Mouse (Mus musculus) CH12.LX (cell line): ENCODE results near the gene Mrpl48. TPM values are rescaled to one million over a fixed set of nuclear protein-coding genes. Genes with fewer than 3 reads are reported as not detected.

Source experiments
- DNase-seq: peaks from one replicate; pipeline ENCODE4 v3.0.0-alpha.2; 2013; ENCODE audit errors: extremely low read depth
- H3K27ac ChIP-seq: 2 replicates; pipeline ENCODE4 v1.5.1; 2012; ENCODE audit warnings: low read depth, mild to moderate bottlenecking, control low read depth, moderate library complexity; ENCODE audit not compliant: insufficient read depth
- H3K27me3 ChIP-seq: replicated peaks from 2 replicates; pipeline ENCODE3; 2012; ENCODE audit warnings: inconsistent platforms
- H3K36me3 ChIP-seq, 2 experiments: replicated peaks in 1 of 2; 2 replicates each; pipeline versions ENCODE3 to v1.6.1; 2012; ENCODE audit warnings: inconsistent platforms in 1 of 2, low read length in 1 of 2, mild to moderate bottlenecking in 1 of 2, mixed read lengths in 1 of 2, moderate library complexity in 1 of 2; ENCODE audit not compliant: control insufficient read depth in 1 of 2, insufficient read depth in 1 of 2
- H3K4me1 ChIP-seq, 2 experiments: 2 replicates each; pipeline ENCODE4 v1.6.1; 2012; ENCODE audit warnings: inconsistent platforms in 1 of 2, moderate library complexity in 1 of 2; ENCODE audit not compliant: insufficient read depth in 2 of 2, control insufficient read depth in 1 of 2
- H3K4me2 ChIP-seq: 2 replicates; pipeline ENCODE4 v1.6.1; 2012; ENCODE audit warnings: low read depth, mild to moderate bottlenecking, control low read depth; ENCODE audit not compliant: poor library complexity, insufficient read depth, severe bottlenecking
- H3K4me3 ChIP-seq, 3 experiments: fragments of 150-350 bp in 1 of 3; sonication (generic) in 1 of 3; replicated peaks in 1 of 3; 2 replicates each; pipeline versions ENCODE3 to v1.5.1; 2011 to 2012; ENCODE audit warnings: low read depth in 2 of 3, low read length in 2 of 3, mild to moderate bottlenecking in 2 of 3, moderate library complexity in 2 of 3, control low read depth in 1 of 3, improper control_type of control experiment in 1 of 3, inconsistent platforms in 1 of 3, mixed read lengths in 1 of 3; ENCODE audit not compliant: poor library complexity in 1 of 3
- H3K79me2 ChIP-seq: replicated peaks from 2 replicates; pipeline ENCODE4 v1.6.1; 2012; ENCODE audit warnings: mild to moderate bottlenecking, moderate library complexity; ENCODE audit not compliant: control insufficient read depth, poor library complexity, insufficient read depth, severe bottlenecking; ENCODE audit errors: extremely low read depth
- H3K9ac ChIP-seq: 2 replicates; pipeline ENCODE4 v1.6.1; 2012; ENCODE audit warnings: low read depth, mild to moderate bottlenecking, control low read depth, moderate library complexity; ENCODE audit not compliant: insufficient read depth
- H3K9me3 ChIP-seq: replicated peaks from 2 replicates; pipeline ENCODE3; 2012; ENCODE audit warnings: low read length, inconsistent platforms, mixed read lengths
- BHLHE40 ChIP-seq: IDR thresholded peaks from 2 replicates; pipeline ENCODE4 v1.6.1; 2011; ENCODE audit warnings: mild to moderate bottlenecking, low read depth, low read length, improper control_type of control experiment
- CTCF ChIP-seq, 2 experiments: IDR thresholded peaks in 1 of 2; conservative IDR thresholded peaks in 1 of 2; 2 replicates each; pipeline ENCODE4 v1.5.1; 2011 to 2012; ENCODE audit warnings: low read depth in 2 of 2, low read length in 2 of 2, improper control_type of control experiment in 1 of 2, inconsistent platforms in 1 of 2, mild to moderate bottlenecking in 1 of 2, moderate library complexity in 1 of 2
- E2F4 ChIP-seq: IDR thresholded peaks from 2 replicates; pipeline ENCODE4 v1.6.1; 2011; ENCODE audit warnings: low read depth, low read length, improper control_type of control experiment; ENCODE audit not compliant: insufficient replicate concordance
- GABPA ChIP-seq: IDR thresholded peaks from 2 replicates; pipeline ENCODE4 v1.6.1; 2012; ENCODE audit warnings: low read depth, low read length, improper control_type of control experiment, inconsistent platforms; ENCODE audit not compliant: insufficient replicate concordance
- MAFK ChIP-seq: IDR thresholded peaks from 2 replicates; pipeline ENCODE4 v1.6.1; 2011; ENCODE audit warnings: low read length, improper control_type of control experiment; ENCODE audit not compliant: insufficient replicate concordance
- MAZ ChIP-seq: IDR thresholded peaks from 2 replicates; pipeline ENCODE4 v1.6.1; 2012; ENCODE audit warnings: low read depth, mild to moderate bottlenecking, inconsistent platforms, low read length, improper control_type of control experiment, moderate library complexity
- MXI1 ChIP-seq: IDR thresholded peaks from 2 replicates; pipeline ENCODE4 v1.6.1; 2011; ENCODE audit warnings: mild to moderate bottlenecking, low read depth, low read length, improper control_type of control experiment
- NRF1 ChIP-seq: IDR thresholded peaks from 2 replicates; pipeline ENCODE4 v1.6.1; 2014; ENCODE audit warnings: low read depth, mild to moderate bottlenecking, inconsistent platforms, low read length, improper control_type of control experiment, moderate library complexity
- PAX5 ChIP-seq: IDR thresholded peaks from 2 replicates; pipeline ENCODE4 v1.6.1; 2012; ENCODE audit warnings: low read length, inconsistent platforms, mixed read lengths
- SIN3A ChIP-seq: IDR thresholded peaks from 2 replicates; pipeline ENCODE4 v1.6.1; 2012; ENCODE audit warnings: low read length, improper control_type of control experiment, inconsistent platforms
- SMC3 ChIP-seq: IDR thresholded peaks from 2 replicates; pipeline ENCODE4 v1.6.1; 2011; ENCODE audit warnings: low read depth, low read length, improper control_type of control experiment
- TCF12 ChIP-seq: IDR thresholded peaks from 2 replicates; pipeline ENCODE4 v1.6.1; 2014; ENCODE audit warnings: low read depth, mild to moderate bottlenecking, inconsistent platforms, low read length, improper control_type of control experiment
- USF1 ChIP-seq: IDR thresholded peaks from 2 replicates; pipeline ENCODE4 v1.6.1; 2014; ENCODE audit warnings: low read depth, mild to moderate bottlenecking, inconsistent platforms, low read length, improper control_type of control experiment
- ZKSCAN1 ChIP-seq: IDR thresholded peaks from 2 replicates; pipeline ENCODE4 v1.6.1; 2012; ENCODE audit warnings: low read depth, inconsistent platforms, low read length, improper control_type of control experiment, borderline replicate concordance
- ZMIZ1 ChIP-seq: IDR thresholded peaks from 2 replicates; pipeline ENCODE4 v1.6.1; 2012; ENCODE audit warnings: low read depth, mild to moderate bottlenecking, inconsistent platforms, low read length, improper control_type of control experiment
- ZNF384 ChIP-seq: IDR thresholded peaks from 2 replicates; pipeline ENCODE4 v1.6.1; 2012; ENCODE audit warnings: low read depth, low read length, improper control_type of control experiment, inconsistent platforms
- dilution Hi-C: fragments of 300-500 bp; cut with MboI; formaldehyde crosslinking; loops from 2 replicates; pipeline ENCODE4 v1.14.3; 2020; ENCODE audit warnings: low sequenced_read_pairs; ENCODE audit not compliant: extremely low pct_unique_long_range_greater_than_20kb, extremely low pct_ligation_motif_present
- in situ Hi-C: fragments of 300-500 bp; cut with MboI; formaldehyde crosslinking; loops from 3 replicates; pipeline ENCODE4 v1.14.3; 2019; ENCODE audit warnings: low sequenced_read_pairs, low pct_ligation_motif_present, low pct_unique_long_range_greater_than_20kb, mixed read lengths
- polyA plus RNA-seq: library from polyadenylated mRNA; unstranded; fragments of >175 nt; gene quantifications from 2 replicates; pipeline ENCODE4 v1.2.1, GENCODE M21; 2012; ENCODE audit warnings: low read depth; ENCODE audit not compliant: insufficient read length
- total RNA-seq, 2 experiments: library from RNA; depleted of rRNA; stranded (reverse); fragments of 300-350 nt in 1 of 2; fragments of >200 nt in 1 of 2; gene quantifications; 2 replicates each; pipeline ENCODE4 v1.2.3; 2012 to 2014

Mrpl48 gene
- total and polyA plus RNA-seq, 3 experiments: 39.1 to 99.4 (median 98.5) TPM

- Histone ChIP-seq H3K9me3 (no peaks in the 10 kb centered on the region), H3K9ac (no peak overlapping the region), H3K4me2 (no peak overlapping the region), H3K4me3 (peak overlapping the region in 1 of 3 experiments; percentile 60), H3K27me3 (no peaks in the 10 kb centered on the region), H3K4me1 (peaks cover 2 to 15% of the 10 kb centered on the region in 2 experiments; a peak in 2 of 4 replicates)
- dilution Hi-C loops: no loop called here
- in situ Hi-C loops: no loop called here
- TF ChIP-seq MXI1: no peak
- TF ChIP-seq NRF1: no peak
- no peak for TF ChIP-seq SIN3A
- TF ChIP-seq BHLHE40: peak; percentile 65; the same call in 1 of the 2 replicates
- no peak for TF ChIP-seq MAFK
- no peak for TF ChIP-seq GABPA
- no peak for TF ChIP-seq ZMIZ1
- no peak for TF ChIP-seq ZKSCAN1
- TF ChIP-seq, all 38 proteins: peak for 1
- no peak for DNase-seq
- Histone ChIP-seq H3K36me3 (no peaks in the 10 kb centered on the region), H3K27ac (no peak overlapping the region), H3K79me2 (0 out of 2 replicates have a peak, but pooled peaks cover 2% of the 10 kb centered on the region)
These were observed 17.6 kb downstream of the Mrpl48 start for GRCm38 (mm10) chr7:100590504-100590844.

GRCm38 (mm10) chr7:100589816-100590215 lies 18.3 kb downstream of the Mrpl48 start:
- Histone ChIP-seq H3K4me3 (no peak overlapping the region), H3K9ac (no peak overlapping the region), H3K9me3 (no peaks in the 10 kb centered on the region), H3K27me3 (no peaks in the 10 kb centered on the region), H3K79me2 (0 out of 2 replicates have a peak, but pooled peaks cover 2% of the 10 kb centered on the region), H3K4me1 (peaks cover 2 to 15% of the 10 kb centered on the region in 2 experiments; a peak in 2 of 4 replicates), H3K36me3 (no peaks in the 10 kb centered on the region), H3K27ac (no peak overlapping the region), H3K4me2 (no peak overlapping the region)
- TF ChIP-seq ZMIZ1: no peak
- TF ChIP-seq MAZ: no peak
- TF ChIP-seq TCF12: no peak
- TF ChIP-seq E2F4: no peak
- no peak for TF ChIP-seq MAFK
- TF ChIP-seq CTCF (conservative IDR thresholded peaks at IDR 0.05 in 1 of 2, IDR thresholded peaks at IDR 0.05 in 1 of 2; ENCODE audit: low read depth in 2 of 2, low read length in 2 of 2): no peak
- no peak for TF ChIP-seq SIN3A
- TF ChIP-seq USF1: no peak
- TF ChIP-seq ZNF384: no peak
- no peak for TF ChIP-seq SMC3
- no peak for TF ChIP-seq PAX5
- DNase-seq: no peak
- in situ Hi-C loops (no loop called here), dilution Hi-C loops (no loop called here)
